ENCODE assay signal across 8 mouse cellular contexts in the genomic region with DNA sequence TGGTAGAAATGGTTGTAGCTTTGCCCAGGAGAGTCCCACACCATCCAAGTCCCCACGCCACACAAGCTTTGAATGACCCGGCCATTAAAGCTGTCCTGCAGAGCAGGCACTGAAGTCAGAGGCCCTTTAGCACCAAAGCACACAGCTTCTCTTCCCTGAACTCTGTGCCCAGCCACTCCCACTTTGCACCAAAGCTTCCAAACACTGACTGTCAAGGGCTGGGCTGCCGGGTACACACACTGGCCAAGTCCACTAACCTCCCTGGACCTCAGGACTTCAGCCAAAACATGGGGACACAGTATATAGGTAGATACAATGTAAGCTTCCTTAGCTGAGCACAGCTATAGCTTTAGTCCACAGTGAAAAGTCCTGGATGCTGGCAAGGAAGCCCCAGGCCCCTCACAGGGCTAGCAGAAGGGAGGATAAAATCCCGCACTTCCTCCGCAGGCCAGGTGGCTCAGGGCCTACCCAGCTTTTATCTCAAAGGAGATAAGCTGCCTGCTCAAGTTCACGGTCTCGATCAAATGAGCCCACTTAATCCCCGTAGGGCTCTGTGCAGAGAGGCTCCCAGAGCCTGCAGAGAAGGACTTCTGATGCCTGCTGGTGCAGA. TPM values are rescaled to one million over a fixed set of nuclear protein-coding genes. Genes with fewer than 3 reads are reported as not detected.
DNase-seq lines count a peak whose midpoint lies in the region; ATAC-seq lines count a peak whose summit lies in the region.

No protein-coding gene starts in this region.

- no peak overlapping the region for H3K27ac ChIP-seq in kidney, embryonic 16.5 days (ENCODE audit: low read length)
- 0 out of 2 replicates have a peak overlapping the region, but pooled peaks have one; percentile 46 for H3K27ac ChIP-seq in forebrain, embryonic 11.5 days (ENCODE audit: low read depth, low read length)
- H3K27ac ChIP-seq in neural tube, embryonic 15.5 days (replicated peaks), result peak overlapping the region; percentile 77

- no peak overlapping the region for H3K4me2 ChIP-seq in kidney, embryonic 16.5 days (replicated peaks; ENCODE audit: low read depth, low read length)
- H3K4me2 ChIP-seq in forebrain, embryonic 11.5 days (ENCODE audit: low read depth, low read length, severe bottlenecking), result no peak overlapping the region
- peak overlapping the region; percentile 3; the same call in 1 of the 2 replicates for H3K4me2 ChIP-seq in neural tube, embryonic 15.5 days

- WGBS in kidney, embryonic 16.5 days, result 35% methylated on average over 8 of the region's 8 CpGs
- WGBS in forebrain, embryonic 11.5 days, result 37% methylated on average over 8 of the region's 8 CpGs
- WGBS in neural tube, embryonic 15.5 days, result 21% methylated on average over 8 of the region's 8 CpGs

- H3K27me3 ChIP-seq in kidney, embryonic 16.5 days (ENCODE audit: insufficient read depth, low read length), result no peaks in the 10 kb centered on the region
- no peaks in the 10 kb centered on the region for H3K27me3 ChIP-seq in forebrain, embryonic 11.5 days (ENCODE audit: control insufficient read depth, insufficient read depth, low read length)
- H3K27me3 ChIP-seq in neural tube, embryonic 15.5 days (replicated peaks), result no peaks in the 10 kb centered on the region

- no peak for DNase-seq in kidney, adult 11 months
- no peak for DNase-seq in forebrain, embryonic 11.5 days (ENCODE audit: low spot score)
- peak; percentile 55 to 76 for DNase-seq in kidney, postnatal 25 days
- no peak for DNase-seq in right cerebral cortex, postnatal 10 days (ENCODE audit: low spot score in 2 of 2)
- no peak for DNase-seq in thymus, postnatal 4 days
- no peak for DNase-seq in cerebellum, adult 9-11 months

- ATAC-seq in kidney, embryonic 16.5 days (ENCODE audit: low FRiP score, low TSS enrichment), result no peak
- ATAC-seq in forebrain, embryonic 11.5 days (replicated peaks; ENCODE audit: low FRiP score), result no peak
- no peak for ATAC-seq in neural tube, embryonic 15.5 days (ENCODE audit: low FRiP score)

- no peak overlapping the region for H3K4me3 ChIP-seq in kidney, embryonic 16.5 days (ENCODE audit: low read length)
- no peak overlapping the region for H3K4me3 ChIP-seq in forebrain, embryonic 11.5 days (ENCODE audit: low read depth, low read length)
- H3K4me3 ChIP-seq in neural tube, embryonic 15.5 days (replicated peaks), result no peak overlapping the region

- H3K9me3 ChIP-seq in kidney, embryonic 16.5 days (ENCODE audit: low read length), result no peaks in the 10 kb centered on the region
- no peaks in the 10 kb centered on the region for H3K9me3 ChIP-seq in forebrain, embryonic 11.5 days (ENCODE audit: control insufficient read depth, low read length)
- H3K9me3 ChIP-seq in neural tube, embryonic 15.5 days (replicated peaks), result no peaks in the 10 kb centered on the region

- no peaks in the 10 kb centered on the region for H3K36me3 ChIP-seq in kidney, embryonic 16.5 days (ENCODE audit: insufficient read depth, low read length)
- H3K36me3 ChIP-seq in forebrain, embryonic 11.5 days (ENCODE audit: control insufficient read depth, insufficient read depth, low read length), result no peaks in the 10 kb centered on the region
- no peaks in the 10 kb centered on the region for H3K36me3 ChIP-seq in neural tube, embryonic 15.5 days

- peak overlapping the region; percentile 25; the same call in 1 of the 2 replicates for H3K9ac ChIP-seq in kidney, embryonic 16.5 days (replicated peaks; ENCODE audit: low read length)
- H3K9ac ChIP-seq in forebrain, embryonic 11.5 days (ENCODE audit: low read length), result no peak overlapping the region
- no peak overlapping the region; the same call in 1 of the 2 replicates for H3K9ac ChIP-seq in neural tube, embryonic 15.5 days (replicated peaks)

- H3K4me1 ChIP-seq in kidney, embryonic 16.5 days (ENCODE audit: insufficient read depth, low read length), result peaks cover 86% of the 10 kb centered on the region
- H3K4me1 ChIP-seq in forebrain, embryonic 11.5 days (replicated peaks; ENCODE audit: control insufficient read depth, insufficient read depth, low read length), result peaks cover 50% of the 10 kb centered on the region
- peaks cover 91% of the 10 kb centered on the region for H3K4me1 ChIP-seq in neural tube, embryonic 15.5 days

RNA-seq across cellular contexts. Expression of a gene that starts 15.5 kb away (rescaled TPM):
- 25.9 and 27.5 TPM in 2 replicates for polyA plus RNA-seq in kidney, embryonic 16.5 days (2015; fragmentation: Nextera tagmentation; extraction: Ambion mirVana)
- polyA plus RNA-seq in forebrain, embryonic 11.5 days (2014; fragmentation: Nextera tagmentation; extraction: Ambion mirVana), result 27.3 and 29.5 TPM in 2 replicates
- polyA plus RNA-seq in neural tube, embryonic 15.5 days (2015; fragmentation: Nextera tagmentation; extraction: Ambion mirVana), result 24.2 and 28.5 TPM in 2 replicates

Comparison
In these comparisons a context has a peak if more than half of its experiments do, and no peak if none do; other contexts are left out.
1. DNase-seq: peak in kidney, postnatal 25 days (2 of 2); none in kidney, adult 11 months (single experiment), forebrain, embryonic 11.5 days (single experiment), right cerebral cortex, postnatal 10 days (0 of 2), thymus, postnatal 4 days (single experiment) and cerebellum, adult 9-11 months (single experiment).